Mouse (Mus musculus) heart, postnatal 0 days (tissue): ENCODE measurements around the gene Zdhhc13.

Experiments used
- CTCF ChIP-seq: IDR thresholded peaks from 2 replicates; pipeline ENCODE4 v1.5.1; 2016; ENCODE audit warnings: antibody characterized with exemption, control low read depth, low read depth
- EP300 ChIP-seq: IDR thresholded peaks from 2 replicates; pipeline ENCODE4 v1.6.1; 2016; ENCODE audit warnings: antibody characterized with exemption, low read depth

- TF ChIP-seq CTCF (no peak), EP300 (no peak)
Observed at GRCm38 (mm10) chr7:48840545-48840944, 51.7 kb downstream of the Zdhhc13 start.
